Mouse (Mus musculus) lung, postnatal 0 days (tissue): ENCODE results near the gene Cyp11a1. TPM values are rescaled to one million over a fixed set of nuclear protein-coding genes. Genes with fewer than 3 reads are reported as not detected.

ENCODE experiments used
- ATAC-seq: fragments of 200-750 bp; cut with Nextera tagmentation; 2 replicates; pipeline ENCODE4 v1.8.0; 2017; ENCODE audit warnings: moderate library complexity
- DNase-seq: peaks from one replicate; pipeline ENCODE4 v3.0.0-alpha.2; 2016; ENCODE audit warnings: low spot score
- H3K27ac ChIP-seq: fragments of 300-500 bp; sonication (generic); 2 replicates; pipeline ENCODE4 v1.5.1; 2014; ENCODE audit warnings: antibody characterized with exemption, mild to moderate bottlenecking, low read length, mixed read lengths
- H3K27me3 ChIP-seq: fragments of 300-500 bp; sonication (generic); replicated peaks from 2 replicates; pipeline ENCODE4 v1.6.1; 2014; ENCODE audit warnings: low read length, mixed read lengths; ENCODE audit not compliant: insufficient read depth
- H3K36me3 ChIP-seq: fragments of 300-500 bp; sonication (generic); 2 replicates; pipeline ENCODE4 v1.6.1; 2014; ENCODE audit warnings: low read length, mixed read lengths; ENCODE audit not compliant: insufficient read depth
- H3K4me1 ChIP-seq: fragments of 300-500 bp; sonication (generic); 2 replicates; pipeline ENCODE4 v1.6.1; 2014; ENCODE audit warnings: antibody characterized with exemption, low read depth, low read length, mixed read lengths; ENCODE audit not compliant: insufficient read depth
- H3K4me2 ChIP-seq: fragments of 300-500 bp; sonication (generic); replicated peaks from 2 replicates; pipeline ENCODE4 v1.6.1; 2014; ENCODE audit warnings: low read depth, mild to moderate bottlenecking, low read length, moderate library complexity, mixed read lengths
- H3K4me3 ChIP-seq: fragments of 300-500 bp; sonication (generic); 2 replicates; pipeline ENCODE4 v1.5.1; 2014; ENCODE audit warnings: low read depth, low read length
- H3K9ac ChIP-seq: fragments of 300-500 bp; sonication (generic); replicated peaks from 2 replicates; pipeline ENCODE4 v1.6.1; 2014; ENCODE audit warnings: low read depth, mild to moderate bottlenecking
- H3K9me3 ChIP-seq: fragments of 300-500 bp; sonication (generic); 2 replicates; pipeline ENCODE4 v1.6.1; 2016; ENCODE audit warnings: low read length, mixed read lengths
- CTCF ChIP-seq: IDR thresholded peaks from 2 replicates; pipeline ENCODE4 v1.5.1; 2016; ENCODE audit warnings: antibody characterized with exemption, mild to moderate bottlenecking
- EP300 ChIP-seq: IDR thresholded peaks from 2 replicates; pipeline ENCODE4 v1.6.1; 2016; ENCODE audit warnings: antibody characterized with exemption, mild to moderate bottlenecking, control low read depth
- WGBS: fragments of 180-500 bp; shearing (Covaris S2); extraction: QIAGEN DNeasy Blood & Tissue Kit; methylation state at CpG from one replicate; pipeline ENCODE4 v1.1.7; 2014; 5-methylcytosine and 5-hydroxymethylcytosine counted together
- polyA plus RNA-seq: library from polyadenylated mRNA; unstranded; fragments of >200 nt; fragmentation: Nextera tagmentation; extraction: Ambion mirVana; gene quantifications from 2 replicates; pipeline ENCODE4 v1.2.1, GENCODE M21; 2015

The Cyp11a1 gene
- polyA plus RNA-seq, 1 experiment from 2014 or later, result 1.2 TPM

DNA sequence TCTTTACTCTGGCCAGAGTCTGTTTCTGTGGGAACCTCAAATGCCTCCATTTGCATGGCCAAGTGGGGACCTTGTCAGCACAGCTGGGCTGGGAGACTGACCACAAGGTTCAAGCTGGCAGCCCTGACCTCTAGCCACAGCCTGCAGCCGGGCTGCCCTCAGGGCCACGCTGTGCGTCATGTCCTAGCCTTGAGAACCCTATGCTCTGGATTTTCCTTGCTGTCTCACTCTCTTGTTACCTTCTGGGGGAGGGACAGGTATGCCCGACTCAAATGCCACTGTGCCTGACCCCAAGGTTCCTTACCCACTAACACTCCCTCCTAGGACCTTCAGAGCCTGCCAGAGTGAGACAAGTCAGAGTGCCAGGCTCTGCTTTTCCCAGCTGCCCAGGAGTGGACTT, 30.8 kb downstream of the Cyp11a1 start:
- TF ChIP-seq CTCF (no peak), EP300 (no peak)
- H3K4me2 ChIP-seq, result no peak overlapping the region
- ATAC-seq (no peak), DNase-seq (no peak)
- no peaks in the 10 kb centered on the region for H3K4me1 ChIP-seq
- WGBS, result 57% methylated on average over 4 of the region's 4 CpGs
- no peaks in the 10 kb centered on the region for H3K36me3 ChIP-seq
- no peaks in the 10 kb centered on the region for H3K9me3 ChIP-seq
- no peak overlapping the region for H3K4me3 ChIP-seq
- 0 out of 2 replicates have a peak, but pooled peaks cover 3% of the 10 kb centered on the region for H3K27me3 ChIP-seq
- no peak overlapping the region for H3K9ac ChIP-seq
- no peak overlapping the region for H3K27ac ChIP-seq

DNA sequence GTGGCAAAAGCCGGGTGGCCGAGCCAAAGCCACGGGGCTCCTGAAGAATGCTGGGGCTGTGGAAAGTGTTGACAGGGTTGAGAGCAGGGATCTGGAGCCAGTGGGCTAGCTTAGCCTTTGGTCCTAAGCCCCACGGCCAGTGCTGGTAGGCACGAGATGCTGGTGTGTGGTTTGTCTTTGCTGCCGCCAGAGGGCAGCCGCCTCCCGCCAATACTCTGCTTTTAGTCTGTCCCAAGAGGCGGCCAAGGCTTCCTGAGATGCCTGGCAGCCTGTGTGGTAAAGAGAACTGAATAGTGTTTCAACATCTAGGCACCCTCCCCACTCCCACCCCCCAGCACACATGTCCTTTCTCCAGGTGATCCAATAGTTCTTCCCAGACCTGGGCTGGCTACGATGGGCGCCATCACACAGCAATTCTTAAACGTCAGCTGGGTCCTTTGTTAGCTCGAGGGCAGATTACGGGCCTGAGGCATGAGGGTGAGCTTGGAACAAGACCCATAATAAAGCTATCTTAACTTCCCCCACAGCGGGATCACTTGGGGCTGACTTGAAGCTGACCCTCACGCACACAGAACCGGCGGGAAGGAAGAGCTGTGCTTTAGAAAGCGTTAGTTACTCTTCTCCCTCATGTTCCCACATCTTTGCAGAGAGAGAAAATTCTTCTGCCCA, 32.4 kb downstream of the Cyp11a1 start:
- ATAC-seq (peak; percentile 75), DNase-seq (peak; percentile 88)
- H3K4me3 ChIP-seq, result no peak overlapping the region
- H3K36me3 ChIP-seq, result no peaks in the 10 kb centered on the region
- H3K9me3 ChIP-seq, result no peaks in the 10 kb centered on the region
- no peak overlapping the region for H3K4me2 ChIP-seq
- 34% methylated on average over 18 of the region's 19 CpGs for WGBS
- no peak overlapping the region for H3K27ac ChIP-seq
- no peak for TF ChIP-seq EP300
- peak; percentile 96 for TF ChIP-seq CTCF
- H3K4me1 ChIP-seq, result no peaks in the 10 kb centered on the region
- H3K9ac ChIP-seq, result no peak overlapping the region
- H3K27me3 ChIP-seq, result 0 out of 2 replicates have a peak, but pooled peaks cover 3% of the 10 kb centered on the region

DNA sequence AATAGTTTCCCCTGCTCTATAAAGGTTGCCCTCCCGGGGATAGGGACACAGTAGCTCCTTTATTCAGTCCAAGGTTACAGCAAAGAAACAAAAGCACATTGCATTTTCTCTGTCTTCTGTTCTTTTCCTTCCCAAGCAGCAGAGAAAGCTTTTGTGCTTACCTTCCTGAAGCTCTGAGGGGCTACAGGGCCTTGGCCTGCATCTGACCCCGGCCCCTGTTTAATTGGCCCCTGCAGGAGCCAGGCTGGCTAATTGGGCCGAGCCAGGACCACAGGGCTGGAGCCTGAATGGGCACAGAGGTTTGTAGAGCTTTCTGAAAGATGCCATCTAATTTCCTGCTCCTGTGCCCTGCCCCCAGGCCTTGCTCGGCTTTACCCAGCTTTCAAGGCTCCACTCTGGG, 34.8 kb downstream of the Cyp11a1 start:
- Histone ChIP-seq H3K36me3 (no peaks in the 10 kb centered on the region), H3K4me1 (no peaks in the 10 kb centered on the region), H3K9ac (no peak overlapping the region), H3K4me2 (no peak overlapping the region), H3K9me3 (no peaks in the 10 kb centered on the region), H3K4me3 (no peak overlapping the region), H3K27ac (no peak overlapping the region), H3K27me3 (0 out of 2 replicates have a peak, but pooled peaks cover 3% of the 10 kb centered on the region)
- WGBS, result 57% methylated on average over 4 of the region's 4 CpGs
- DNase-seq (no peak), ATAC-seq (no peak)
- TF ChIP-seq EP300, result no peak
- no peak for TF ChIP-seq CTCF

DNA sequence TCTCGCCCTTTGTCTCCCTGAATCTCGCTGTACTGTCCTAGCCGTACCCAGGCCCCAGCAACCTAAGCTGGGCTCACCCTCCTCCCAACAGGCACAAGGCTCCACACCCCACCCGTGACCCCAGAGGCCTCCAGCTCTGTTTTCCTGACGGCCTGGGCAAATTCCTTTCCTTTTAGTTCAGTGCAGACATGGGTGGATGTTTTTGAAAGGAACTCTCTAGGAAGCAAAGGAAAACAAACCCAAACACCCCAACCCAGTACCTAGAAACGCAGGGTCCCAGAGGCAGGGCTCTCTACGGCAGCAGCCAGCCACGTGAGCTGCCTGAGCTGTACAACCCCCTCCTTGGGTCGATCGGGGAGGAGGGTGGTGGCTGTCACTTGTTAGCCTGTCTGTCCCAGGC, 36.2 kb downstream of the Cyp11a1 start:
- Histone ChIP-seq H3K27ac (no peak overlapping the region), H3K27me3 (0 out of 2 replicates have a peak, but pooled peaks cover 3% of the 10 kb centered on the region), H3K4me1 (no peaks in the 10 kb centered on the region), H3K4me3 (no peak overlapping the region), H3K4me2 (no peak overlapping the region), H3K9me3 (no peaks in the 10 kb centered on the region), H3K36me3 (no peaks in the 10 kb centered on the region), H3K9ac (no peak overlapping the region)
- TF ChIP-seq CTCF, result no peak
- no peak for TF ChIP-seq EP300
- DNase-seq, result no peak
- ATAC-seq, result no peak
- 34% methylated on average over 10 of the region's 10 CpGs for WGBS

DNA sequence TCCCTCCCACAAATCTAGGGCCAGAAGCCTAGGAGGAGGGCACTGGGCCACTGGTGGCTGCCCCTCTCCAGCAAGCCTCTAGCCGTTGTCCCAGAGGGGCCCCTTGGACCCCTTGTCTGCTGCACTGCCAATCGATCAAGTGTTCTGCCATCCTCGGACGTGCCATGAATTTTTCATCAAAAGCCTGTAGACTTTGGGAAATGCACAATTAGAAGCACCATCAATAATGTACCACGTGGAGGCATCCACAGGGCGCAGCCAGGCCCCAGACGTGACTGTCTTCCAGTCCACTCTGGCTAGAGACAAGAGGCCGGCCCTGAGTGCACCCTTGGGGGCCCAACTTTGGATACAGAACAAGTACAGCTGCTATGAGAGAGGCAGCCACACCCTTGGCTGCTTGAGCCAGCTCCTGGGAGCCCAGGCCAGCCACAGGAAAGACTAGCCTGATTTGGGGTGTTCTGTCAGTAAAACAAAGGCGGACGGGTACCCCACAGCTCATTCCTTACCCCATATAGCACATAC, 37.3 kb downstream of the Cyp11a1 start:
- ATAC-seq (no peak), DNase-seq (no peak)
- 78% methylated on average over 10 of the region's 10 CpGs for WGBS
- TF ChIP-seq EP300 (no peak), CTCF (no peak)
- Histone ChIP-seq H3K4me3 (no peak overlapping the region), H3K27ac (no peak overlapping the region), H3K9me3 (no peaks in the 10 kb centered on the region), H3K27me3 (no peaks in the 10 kb centered on the region), H3K9ac (no peak overlapping the region), H3K4me1 (0 out of 2 replicates have a peak, but pooled peaks cover 3% of the 10 kb centered on the region), H3K36me3 (no peaks in the 10 kb centered on the region), H3K4me2 (no peak overlapping the region)

DNA sequence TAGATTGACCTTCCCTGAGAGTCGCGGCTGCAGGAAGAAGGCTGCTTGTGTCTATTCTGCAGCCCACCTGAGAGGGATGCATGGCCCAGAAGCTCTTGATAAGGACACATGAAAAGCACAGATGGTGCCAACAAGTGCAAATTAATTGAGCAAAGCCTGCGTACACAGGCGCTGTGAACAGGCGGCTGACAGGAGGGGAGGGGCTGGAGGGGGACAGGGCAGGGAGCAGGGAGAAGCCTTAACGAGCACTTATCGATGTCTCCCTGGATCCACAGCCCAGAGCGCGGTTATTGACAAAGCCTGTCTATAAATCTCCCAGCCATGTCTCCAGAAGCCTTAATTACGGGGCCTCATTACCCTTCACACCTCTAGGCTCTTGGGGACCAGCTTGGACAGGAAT, 38.6 kb downstream of the Cyp11a1 start:
- TF ChIP-seq EP300 (no peak), CTCF (no peak)
- Histone ChIP-seq H3K27me3 (no peaks in the 10 kb centered on the region), H3K4me1 (0 out of 2 replicates have a peak, but pooled peaks cover 3% of the 10 kb centered on the region)

More for the DNA sequence above, 38.6 kb downstream of the Cyp11a1 start:
- Histone ChIP-seq H3K4me3 (no peak overlapping the region), H3K27ac (no peak overlapping the region), H3K4me2 (no peak overlapping the region), H3K9ac (no peak overlapping the region), H3K36me3 (no peaks in the 10 kb centered on the region), H3K9me3 (no peaks in the 10 kb centered on the region)
- no peak for DNase-seq
- WGBS, result 39% methylated on average over 10 of the region's 10 CpGs
- ATAC-seq, result no peak
